Mouse (Mus musculus): ENCODE data around the gene Col27a1.

The Col27a1 gene

DNA sequence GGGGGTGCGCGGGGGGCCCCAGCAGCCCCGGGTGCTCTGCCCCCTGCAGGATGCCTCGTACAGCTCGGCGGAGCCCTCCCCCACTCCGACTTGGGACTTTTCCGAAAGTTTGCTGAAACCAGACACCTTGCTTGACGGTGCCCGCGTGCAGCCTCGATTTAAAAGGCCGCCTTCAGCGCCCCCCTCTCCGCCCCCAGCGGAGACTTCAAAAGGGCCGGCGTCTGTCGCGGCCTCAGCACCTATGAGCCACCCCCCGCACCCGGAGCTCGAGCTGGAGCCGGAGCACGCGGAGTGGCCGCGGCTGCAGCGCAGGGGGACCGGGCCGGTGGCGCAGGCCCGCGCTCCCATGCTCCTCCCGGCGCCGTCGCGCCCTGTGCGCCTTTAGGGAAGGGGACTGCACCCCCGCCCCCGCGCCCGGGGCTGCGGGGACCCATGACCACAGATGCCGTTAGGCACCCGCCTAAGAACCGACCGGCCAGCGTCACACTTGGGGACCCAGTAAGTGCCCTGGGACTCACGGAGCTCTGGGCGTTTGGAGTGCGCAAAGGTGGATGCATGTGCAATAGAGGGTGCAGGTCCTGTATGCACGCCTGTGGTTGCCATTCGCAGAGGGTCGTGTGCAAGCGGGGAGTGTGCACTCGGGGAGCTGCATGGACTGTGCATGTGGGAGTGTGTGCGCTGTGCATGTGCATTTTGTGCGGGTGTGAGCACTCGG lies at the start of gene Col27a1:
TSS of gene Col27a1 (plus strand) at position 98 of the 715 bp plus-strand sequence.
- DNase-seq (ENCODE audit: low spot score): no peak

DNA sequence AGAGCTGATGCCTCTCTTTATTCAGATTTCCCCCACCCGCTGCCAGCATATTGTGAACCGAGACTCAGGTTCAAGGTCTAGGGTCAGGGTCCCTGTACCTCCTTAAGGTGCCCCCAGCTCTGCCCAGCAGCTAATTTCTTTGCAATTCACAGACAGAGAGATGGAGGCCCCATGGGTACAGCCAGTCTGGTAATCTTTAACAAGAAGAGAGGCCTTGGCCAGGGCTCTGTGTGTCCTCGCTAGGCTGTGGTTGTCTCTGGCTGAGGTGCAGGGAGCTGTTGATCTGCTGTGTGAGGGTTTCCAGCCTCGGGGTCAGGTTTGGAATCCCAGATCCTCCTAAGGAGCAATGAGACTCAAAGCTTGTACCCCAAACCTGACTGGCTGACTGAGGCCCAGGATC lies 48.2 kb upstream of the Col27a1 start:
- no peak for DNase-seq (ENCODE audit: low spot score)

DNA sequence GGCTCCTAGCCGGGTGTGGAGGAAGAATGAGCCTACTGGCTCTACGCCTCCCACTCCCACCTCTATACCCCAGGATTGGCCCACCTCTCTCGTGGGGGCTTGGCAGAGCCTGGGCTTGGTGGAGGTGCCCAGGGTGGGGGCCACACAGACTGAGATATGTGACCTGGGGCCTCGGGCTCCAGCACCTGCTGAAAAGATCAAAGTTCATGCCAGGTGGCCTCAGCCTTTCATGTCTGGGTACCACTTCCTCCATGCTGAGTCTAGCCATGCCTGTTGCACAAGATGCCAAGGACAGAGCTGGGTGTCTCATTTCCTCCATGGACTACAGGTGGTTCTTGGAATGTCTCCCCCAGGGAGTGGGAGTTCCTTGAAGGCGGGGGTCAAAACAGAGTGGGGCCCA lies 47.5 kb upstream of the Col27a1 start:
- DNase-seq (ENCODE audit: low spot score): no peak

DNA sequence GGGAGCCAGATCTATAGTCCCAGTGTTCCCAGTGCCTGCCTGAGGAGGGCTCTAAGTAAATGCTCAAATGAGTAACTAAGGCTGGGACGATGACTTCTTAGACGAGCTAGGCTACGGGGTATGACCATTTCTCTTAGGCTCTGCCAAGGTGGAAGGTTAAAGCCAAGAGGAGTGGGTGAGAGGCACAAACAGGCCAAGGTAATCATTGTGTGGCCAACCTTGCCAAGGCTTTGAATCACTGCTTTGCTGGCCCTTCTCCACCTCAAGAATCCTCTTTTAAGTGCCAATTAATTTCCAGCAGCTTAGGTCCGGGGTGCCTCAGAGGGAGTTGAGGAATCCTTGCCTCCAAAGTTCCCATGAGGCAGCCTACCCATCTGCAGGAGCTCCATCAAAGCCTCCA lies 43.7 kb upstream of the Col27a1 start:
- no peak for DNase-seq (ENCODE audit: low spot score)

DNA sequence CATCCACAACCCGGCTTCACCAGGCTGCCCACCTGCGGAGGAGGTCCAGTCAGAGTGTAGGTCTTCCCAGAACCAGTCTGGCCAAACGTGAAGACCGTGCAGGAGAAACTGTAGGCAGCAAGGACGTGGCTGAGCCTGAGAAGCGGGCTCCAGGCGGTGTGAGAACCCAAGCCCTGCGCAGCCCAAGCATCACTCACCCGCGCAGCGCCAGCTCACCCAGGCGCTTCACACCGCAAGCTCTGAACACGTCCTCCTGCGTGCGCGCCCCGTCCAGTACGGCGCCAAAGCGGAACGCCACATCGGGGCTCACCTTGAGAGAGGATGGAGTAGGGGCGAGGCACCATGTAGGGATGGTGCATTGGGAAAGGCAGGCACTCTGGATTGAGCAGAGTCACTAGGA lies 42.7 kb upstream of the Col27a1 start:
- DNase-seq (ENCODE audit: low spot score): no peak

DNA sequence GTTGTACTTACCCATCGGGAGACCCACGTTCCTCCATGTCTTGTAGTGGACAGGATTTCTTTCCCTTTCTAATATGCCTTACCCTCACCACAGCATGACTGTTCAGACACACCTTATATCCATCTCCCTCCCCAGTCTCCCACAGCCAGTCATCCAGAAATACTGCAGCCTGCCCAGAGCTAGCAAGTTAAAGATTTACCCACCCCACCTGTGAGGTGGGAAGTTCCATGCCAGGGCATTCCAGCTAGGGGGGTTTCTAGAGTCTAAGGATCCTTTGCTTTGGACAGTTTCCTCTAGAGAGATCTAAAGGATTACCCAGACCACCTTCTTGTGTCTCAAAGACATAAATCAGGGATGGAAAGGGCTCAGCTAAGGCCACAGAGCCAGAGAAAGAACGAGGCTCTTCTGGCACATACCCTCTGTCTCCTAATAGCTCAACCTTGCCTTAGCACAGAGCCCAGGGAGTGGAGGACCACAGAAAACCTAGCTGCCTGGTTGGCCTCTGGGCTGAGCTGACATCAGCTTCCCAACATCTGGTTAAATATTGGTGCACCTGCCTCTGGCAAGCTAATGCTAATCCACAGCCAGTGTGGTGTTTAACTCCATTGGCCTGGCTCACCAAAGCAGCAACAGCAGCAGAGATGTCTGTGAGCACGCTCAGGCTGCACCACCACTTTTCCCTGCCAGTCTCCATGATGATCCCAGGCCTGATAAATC lies 41.7 kb upstream of the Col27a1 start, which contains the start of gene Kif12:
TSS of gene Kif12 (minus strand) at position 163 of the 717 bp plus-strand sequence.
- DNase-seq (ENCODE audit: low spot score): no peak

DNA sequence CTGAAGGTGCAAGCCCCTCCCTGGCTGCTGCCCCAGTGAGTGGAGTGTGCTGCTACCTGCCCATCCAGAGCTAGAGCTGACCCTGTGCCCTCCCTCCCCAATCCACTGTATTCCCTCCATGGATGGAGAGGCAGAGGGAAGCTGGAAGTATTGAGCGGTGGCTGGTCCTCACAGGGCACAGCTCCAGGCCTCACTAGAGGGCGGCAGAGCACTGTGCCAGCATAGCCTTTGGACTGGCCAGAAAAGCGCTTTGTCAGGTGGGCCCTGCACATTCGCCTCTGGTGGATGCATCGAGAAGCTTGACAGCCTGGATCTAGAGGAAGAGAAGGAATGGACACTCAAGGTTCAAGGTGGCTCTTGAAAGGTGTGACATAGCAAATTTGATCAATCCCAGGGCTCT lies 32.2 kb upstream of the Col27a1 start:
- DNase-seq (ENCODE audit: low spot score): peak; percentile 58

DNA sequence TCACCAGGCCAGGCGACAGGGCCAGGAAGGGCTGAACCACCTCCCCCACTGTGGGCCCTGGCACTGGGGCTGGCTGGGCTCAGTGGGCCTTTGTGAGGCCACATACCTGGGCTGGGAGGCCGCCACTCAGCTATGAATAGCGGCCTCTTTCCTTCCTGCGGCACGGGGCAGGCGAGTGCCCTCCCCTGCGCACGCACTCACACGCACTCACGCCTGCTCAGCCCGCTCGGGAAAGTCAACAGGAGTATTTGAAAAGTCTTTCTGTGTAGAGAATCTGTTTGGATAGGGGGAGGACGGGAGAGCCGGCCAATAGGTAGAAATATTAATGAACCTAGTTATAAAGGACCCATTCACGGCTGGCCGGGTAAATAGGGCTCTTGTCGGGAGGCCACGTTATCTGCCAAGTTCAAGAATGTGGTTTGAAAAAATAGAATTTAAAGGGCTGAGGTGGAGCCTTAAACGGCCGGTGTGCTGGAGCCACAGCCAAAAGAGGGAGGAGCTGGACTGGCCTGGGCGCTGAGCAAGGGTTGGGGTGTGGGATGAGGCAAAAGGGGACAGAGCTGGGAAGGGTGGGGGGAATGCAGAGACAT lies 27.4 kb upstream of the Col27a1 start:
- DNase-seq (ENCODE audit: low spot score): no peak

DNA sequence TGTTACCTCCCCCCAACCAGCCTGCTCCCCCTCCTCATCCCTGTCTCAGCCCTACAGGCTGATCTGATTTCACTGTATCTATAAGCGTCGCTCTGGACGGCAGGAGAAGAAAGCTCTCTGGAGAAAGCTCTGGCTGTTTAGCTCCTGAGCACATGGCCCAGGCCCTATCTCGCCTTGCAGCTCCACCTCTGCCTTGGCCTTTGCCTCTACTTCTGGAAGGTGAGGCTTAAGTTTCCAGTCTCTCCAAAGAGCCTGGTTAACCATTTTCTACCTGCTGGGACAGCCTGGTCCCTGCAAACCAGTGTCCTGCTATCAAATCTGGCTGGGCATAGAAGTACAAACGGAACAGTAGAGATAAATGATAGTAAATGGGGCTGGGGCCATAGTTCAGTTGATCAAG lies 22.2 kb upstream of the Col27a1 start:
- DNase-seq (ENCODE audit: low spot score): no peak

DNA sequence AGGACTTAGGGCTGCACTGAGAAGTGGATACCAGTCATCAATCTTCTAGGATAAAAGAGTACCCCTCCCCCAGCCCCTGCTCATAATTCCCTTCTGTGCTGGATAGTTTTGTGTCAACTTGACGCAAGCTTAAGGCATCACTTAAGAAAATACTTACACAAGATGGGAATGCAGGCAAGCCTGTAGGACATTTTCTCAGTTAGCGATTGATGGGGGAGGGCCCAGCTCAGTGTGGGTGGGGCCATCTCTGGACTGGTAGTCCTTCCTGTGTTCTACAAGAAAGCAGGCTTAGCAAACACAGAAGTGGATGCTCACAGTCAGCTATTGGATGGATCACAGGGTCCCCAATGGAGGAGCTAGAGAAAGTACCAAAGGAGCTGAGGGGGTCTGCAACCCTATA lies 19.4 kb upstream of the Col27a1 start:
- no peak for DNase-seq (ENCODE audit: low spot score)

DNA sequence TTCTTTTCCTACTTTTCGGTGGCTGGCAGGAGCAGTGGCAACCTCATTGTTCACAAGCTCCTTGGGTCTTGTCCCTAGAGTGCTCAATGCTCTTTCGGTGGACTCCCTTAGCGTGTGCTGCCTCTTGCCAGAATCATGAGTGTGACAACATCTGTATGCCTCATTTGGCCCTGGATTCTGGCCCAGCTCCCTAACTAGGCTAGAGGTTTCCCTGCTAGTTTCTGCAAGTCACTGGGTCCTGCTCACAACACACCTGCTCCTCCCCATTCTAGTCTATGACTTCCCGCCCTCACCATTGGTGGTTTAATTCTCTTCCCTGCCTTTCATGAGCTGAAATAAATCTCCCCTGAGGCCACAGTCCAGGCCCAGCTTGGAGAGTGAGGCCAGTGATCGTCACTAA lies 14.4 kb upstream of the Col27a1 start:
- DNase-seq (ENCODE audit: low spot score): peak; percentile 88

DNA sequence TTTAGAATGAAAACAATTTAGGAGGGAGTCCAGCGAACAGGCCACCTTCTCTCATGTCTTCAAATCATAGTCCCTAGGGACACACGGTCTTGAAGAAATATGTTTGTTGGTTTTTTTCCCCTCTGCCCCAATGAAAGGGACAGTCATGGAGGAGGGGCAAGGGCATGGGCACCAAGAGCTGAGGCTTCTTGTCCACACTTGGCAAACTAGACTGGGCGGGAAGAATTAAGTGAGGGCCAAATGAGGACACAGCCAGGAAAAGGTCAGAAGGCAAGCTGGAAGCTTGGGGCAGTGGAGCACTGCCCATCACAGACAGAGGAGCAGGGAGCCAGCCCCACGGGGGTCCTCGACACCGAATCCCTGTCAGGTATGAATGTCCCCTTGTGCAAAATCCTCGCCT lies 9.9 kb upstream of the Col27a1 start:
- DNase-seq (ENCODE audit: low spot score): peak; percentile 57

DNA sequence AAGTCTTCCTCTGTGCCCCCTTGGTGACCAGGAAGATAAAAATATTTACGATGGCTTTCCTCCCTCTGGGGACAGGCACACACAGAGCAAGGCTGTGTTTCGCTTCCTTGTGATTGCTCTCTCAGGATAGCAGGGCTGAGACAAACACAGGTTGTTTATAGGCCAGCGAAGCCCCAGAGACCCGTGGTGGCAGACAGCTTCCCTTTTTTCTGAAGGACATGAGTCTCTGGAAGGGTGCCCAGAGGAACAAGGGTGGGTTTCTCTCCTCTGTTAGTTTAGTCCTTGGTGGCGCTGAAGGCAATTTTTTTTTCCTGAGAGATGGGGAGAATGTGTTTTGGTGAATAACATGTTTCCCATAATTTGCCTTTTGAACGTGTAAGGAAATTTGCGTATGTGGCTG lies 8.2 kb upstream of the Col27a1 start:
- DNase-seq (ENCODE audit: low spot score): no peak

DNA sequence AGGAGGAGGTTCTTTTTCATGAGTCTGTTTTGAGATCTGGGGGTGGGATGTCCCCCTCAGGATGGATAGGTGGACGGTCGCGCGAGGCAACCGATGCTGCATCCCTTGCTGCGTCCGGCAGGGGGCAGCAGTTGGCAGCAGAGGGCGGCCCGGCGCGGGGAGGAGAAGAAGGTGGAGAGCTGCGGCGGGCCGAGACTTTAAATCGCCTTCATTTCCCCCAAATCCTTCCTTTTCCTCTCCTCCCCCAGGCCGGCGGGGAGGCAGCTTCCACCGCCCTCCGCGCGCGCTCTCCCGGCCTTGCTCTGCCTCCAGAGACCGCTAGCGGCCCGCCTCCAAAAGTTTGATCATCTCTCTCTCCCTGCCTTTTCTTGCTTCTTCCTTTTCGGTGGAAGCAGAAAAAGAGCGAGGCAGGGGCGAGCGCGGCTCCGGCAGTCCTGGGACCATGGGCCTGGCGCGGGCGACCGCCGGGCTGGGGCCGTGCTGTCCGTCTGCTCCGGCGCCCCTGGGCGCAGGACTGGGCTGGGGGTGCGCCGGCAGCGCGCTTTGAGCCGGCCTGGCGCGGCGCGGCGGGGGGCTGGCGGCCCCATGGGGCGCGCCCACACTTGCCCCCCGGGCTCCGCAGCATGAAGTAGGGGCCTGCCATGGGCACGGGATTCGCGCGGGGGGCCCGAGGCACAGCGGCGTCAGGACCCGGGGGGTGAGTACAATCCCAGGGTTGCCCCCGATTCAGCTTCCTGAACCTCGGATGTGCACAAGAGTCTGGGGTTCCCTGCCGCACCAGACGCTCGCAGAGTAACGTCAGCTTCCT lies 1.6 kb downstream of the Col27a1 start:
- DNase-seq (ENCODE audit: low spot score): peak; percentile 62

DNA sequence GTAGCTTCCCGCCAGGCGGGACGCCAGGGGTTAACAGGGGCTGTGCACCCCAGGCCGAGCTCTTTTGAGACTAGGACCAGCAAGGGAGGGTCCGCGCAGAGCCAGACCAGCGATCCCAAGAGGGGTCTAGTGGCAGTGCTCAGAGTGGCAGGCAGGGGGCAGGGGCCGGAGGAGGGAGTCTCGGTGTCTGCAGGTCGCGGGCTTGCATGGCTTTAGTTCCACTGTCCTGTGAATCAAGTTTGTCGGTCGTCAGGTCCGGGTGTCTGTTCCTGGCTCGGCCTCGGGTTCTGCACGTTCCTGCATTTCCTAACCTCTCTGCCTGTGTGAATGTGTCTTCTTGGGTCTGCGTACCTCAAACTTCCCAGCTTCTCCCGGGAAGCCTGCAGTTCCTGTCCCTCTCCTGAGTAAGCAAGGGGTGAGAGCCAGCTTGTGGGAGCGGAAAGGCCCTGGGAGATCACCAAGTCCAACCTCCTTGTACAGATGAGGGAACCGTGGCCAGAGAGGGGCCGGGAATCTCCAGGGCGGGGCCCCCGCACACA lies 2.3 kb downstream of the Col27a1 start:
- DNase-seq (ENCODE audit: low spot score): peak; percentile 26

DNA sequence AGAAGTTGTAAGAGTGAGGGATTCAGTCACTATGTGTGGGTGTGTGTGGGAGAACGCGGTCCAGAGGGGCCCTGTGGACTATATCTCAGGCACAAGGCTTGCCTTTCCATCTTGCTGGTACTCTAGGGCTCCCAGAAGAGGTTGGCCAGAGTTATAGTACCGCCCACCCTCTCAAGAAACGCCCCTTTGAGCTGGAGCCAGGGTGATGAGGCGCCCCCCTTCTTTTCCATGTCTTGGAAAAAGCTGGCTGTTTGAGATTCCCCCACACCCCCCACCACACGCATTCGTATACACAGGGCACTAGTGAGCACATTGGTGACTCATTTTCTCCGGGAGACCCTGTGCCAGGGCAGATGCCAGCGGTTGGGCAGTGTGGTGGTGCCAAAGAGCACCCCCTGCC lies 2.8 kb downstream of the Col27a1 start:
- DNase-seq (ENCODE audit: low spot score): no peak

DNA sequence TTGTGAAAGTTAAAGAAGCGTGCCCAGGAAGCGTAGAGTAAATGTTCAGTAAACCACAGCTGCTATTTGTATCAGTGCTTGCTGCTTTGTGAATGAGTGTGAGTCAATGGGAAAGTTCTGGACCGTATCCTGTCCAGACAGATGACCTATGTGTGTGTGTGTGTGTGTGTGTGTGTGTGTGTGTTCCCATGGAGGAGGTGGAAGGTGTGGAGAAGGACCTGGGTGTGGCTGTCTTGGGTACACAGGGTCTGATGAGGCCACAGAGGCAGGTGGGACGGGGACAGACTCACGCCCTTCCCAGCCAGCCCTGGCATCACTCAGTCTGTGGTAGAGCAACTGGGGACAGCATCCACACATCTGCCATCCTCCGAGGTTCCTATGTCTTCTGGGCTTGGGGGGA lies 3.7 kb downstream of the Col27a1 start:
- no peak for DNase-seq (ENCODE audit: low spot score)

DNA sequence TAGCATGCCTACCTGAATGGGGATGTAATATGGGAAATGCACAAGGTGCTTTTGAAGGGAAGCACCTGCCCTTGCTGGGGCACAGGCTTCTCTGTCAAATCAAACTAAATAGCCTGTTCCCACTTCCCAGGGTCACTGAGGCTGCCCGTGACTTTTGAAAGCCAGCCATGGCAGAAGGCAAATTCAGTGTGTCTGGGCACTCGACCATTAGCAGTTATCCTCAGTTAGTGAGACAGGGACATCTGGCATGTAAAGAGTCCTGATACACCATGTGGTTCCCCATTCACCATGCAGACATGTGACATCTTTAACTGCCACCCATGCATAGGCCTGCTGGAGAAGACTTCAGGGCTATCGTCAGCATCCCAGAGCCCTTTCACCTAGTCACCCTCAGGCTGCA lies 5.3 kb downstream of the Col27a1 start:
- DNase-seq (ENCODE audit: low spot score): no peak

DNA sequence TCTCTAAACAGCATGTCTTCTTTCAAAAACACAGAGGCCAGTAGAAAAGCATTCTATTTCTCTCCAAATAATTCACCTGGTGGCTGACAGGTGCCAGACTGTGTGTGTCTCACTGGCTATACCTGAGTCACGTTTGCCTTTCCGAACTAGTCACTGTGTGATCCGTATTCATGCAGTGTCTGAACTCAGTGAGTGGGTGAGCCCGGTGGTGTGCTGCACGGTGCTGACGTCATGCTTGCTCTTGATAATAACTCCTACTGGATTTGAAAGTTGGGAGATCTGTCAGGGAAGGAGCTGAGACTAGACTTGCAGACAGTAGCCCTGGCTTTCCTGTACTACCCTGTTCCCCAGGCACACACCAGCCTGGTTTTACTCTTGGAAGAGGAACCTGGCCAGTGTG lies 5.8 kb downstream of the Col27a1 start:
- DNase-seq (ENCODE audit: low spot score): no peak

DNA sequence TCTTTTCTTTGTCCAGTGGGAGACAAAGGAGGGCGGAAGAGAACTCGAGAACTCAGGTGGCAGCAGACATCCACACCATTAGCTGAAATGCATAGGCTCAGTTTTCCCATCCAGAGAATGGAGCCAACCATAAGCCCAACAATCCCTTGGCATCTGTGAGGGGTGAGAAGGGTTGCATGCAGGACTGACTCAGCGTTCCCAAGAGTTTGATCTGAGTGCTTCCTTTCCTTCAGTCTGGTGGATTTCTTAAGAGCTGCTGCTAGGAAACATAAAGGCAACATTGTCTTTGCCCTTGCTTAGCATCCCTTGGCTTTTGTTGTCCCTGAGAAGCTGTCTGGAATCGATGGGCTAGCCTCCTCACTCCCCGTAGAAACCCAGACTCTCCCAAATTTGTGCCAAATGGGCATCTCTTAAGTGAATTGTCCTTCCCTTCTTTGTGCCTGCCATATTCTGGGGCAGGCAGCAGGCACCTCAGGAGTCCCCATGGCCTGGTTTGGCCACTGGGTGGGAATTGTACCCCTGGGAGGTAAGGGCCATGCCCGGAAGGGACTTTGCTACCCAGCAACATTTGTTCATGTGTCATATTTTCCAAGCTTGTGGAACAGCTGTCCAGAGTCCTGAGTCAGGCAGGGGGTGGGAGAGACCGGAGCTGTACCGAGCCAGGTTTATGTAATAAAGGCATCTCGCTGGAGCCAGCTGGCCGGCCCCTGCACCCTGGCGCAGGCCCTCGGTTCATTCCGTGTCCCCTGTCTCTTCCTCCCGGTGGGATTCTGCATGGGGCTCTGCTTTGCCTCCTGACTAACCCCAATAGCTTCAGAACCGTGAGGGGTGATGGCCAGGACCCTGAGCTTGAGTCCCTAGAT lies 7.5 kb downstream of the Col27a1 start:
- DNase-seq (ENCODE audit: low spot score): peak; percentile 24

DNA sequence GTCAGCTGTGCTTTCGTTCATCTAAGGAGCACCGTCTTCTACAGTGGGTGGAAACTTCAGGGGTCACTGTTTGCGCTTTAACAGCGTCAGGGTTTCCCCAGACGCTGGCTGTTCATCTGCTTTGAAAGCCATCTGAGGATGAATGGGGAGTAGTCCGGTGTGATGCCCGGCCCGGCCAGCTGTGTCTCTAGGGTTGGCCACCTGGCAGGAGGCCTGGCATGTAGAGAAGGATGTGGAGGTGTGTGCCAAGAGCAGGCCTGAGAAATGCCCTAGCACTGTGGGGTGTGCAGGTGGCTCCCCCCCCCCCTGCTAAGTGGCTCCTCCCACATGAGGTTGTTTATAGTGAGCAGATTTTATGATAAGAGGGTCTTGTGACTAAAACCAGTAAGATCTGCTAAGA lies 8.4 kb downstream of the Col27a1 start:
- DNase-seq (ENCODE audit: low spot score): no peak

Measured in adipocyte (in vitro differentiated cells).